Mouse (Mus musculus) liver, postnatal 0 days (tissue): ENCODE measurements around the gene Cdca3. TPM values are rescaled to one million over a fixed set of nuclear protein-coding genes. Genes with fewer than 3 reads are reported as not detected.

Source experiments
- ATAC-seq: fragments of 200-750 bp; cut with Nextera tagmentation; 2 replicates; pipeline ENCODE4 v1.8.0; 2017; ENCODE audit warnings: mild to moderate bottlenecking, moderate library complexity
- DNase-seq: peaks from one replicate; pipeline ENCODE4 v3.0.0-alpha.2; 2016
- H3K27ac ChIP-seq: fragments of 300-500 bp; sonication (generic); 2 replicates; pipeline ENCODE4 v1.5.1; 2014; ENCODE audit warnings: antibody characterized with exemption, moderate library complexity, mild to moderate bottlenecking, low read depth
- H3K27me3 ChIP-seq: fragments of 300-500 bp; sonication (generic); 2 replicates; pipeline ENCODE4 v1.6.1; 2014; ENCODE audit warnings: low read length, control low read depth, mixed read lengths; ENCODE audit not compliant: insufficient read depth
- H3K36me3 ChIP-seq: fragments of 300-500 bp; sonication (generic); replicated peaks from 2 replicates; pipeline ENCODE4 v1.6.1; 2014; ENCODE audit warnings: mild to moderate bottlenecking, control low read depth, low read length, moderate library complexity, mixed read lengths; ENCODE audit not compliant: insufficient read depth
- H3K4me1 ChIP-seq: fragments of 300-500 bp; sonication (generic); 2 replicates; pipeline ENCODE4 v1.6.1; 2014; ENCODE audit warnings: antibody characterized with exemption, mild to moderate bottlenecking, control low read depth; ENCODE audit not compliant: insufficient read depth
- H3K4me2 ChIP-seq: fragments of 300-500 bp; sonication (generic); 2 replicates; pipeline ENCODE4 v1.6.1; 2014; ENCODE audit warnings: low read depth, mild to moderate bottlenecking, low read length, moderate library complexity, mixed read lengths
- H3K4me3 ChIP-seq: fragments of 300-500 bp; sonication (generic); 2 replicates; pipeline ENCODE4 v1.5.1; 2014; ENCODE audit warnings: low read depth, low read length
- H3K9ac ChIP-seq: fragments of 300-500 bp; sonication (generic); replicated peaks from 2 replicates; pipeline ENCODE4 v1.6.1; 2014; ENCODE audit warnings: mild to moderate bottlenecking, moderate library complexity
- H3K9me3 ChIP-seq: fragments of 300-500 bp; sonication (generic); 2 replicates; pipeline ENCODE4 v1.6.1; 2016; ENCODE audit warnings: mild to moderate bottlenecking, control low read depth, low read length, mixed read lengths
- CTCF ChIP-seq: sonication (generic); IDR thresholded peaks from 2 replicates; pipeline ENCODE4 v1.5.1; 2016; ENCODE audit warnings: antibody characterized with exemption, low read depth
- EP300 ChIP-seq: IDR thresholded peaks from 2 replicates; pipeline ENCODE4 v1.6.1; 2016; ENCODE audit warnings: antibody characterized with exemption, low read depth, mild to moderate bottlenecking
- WGBS: fragments of 180-500 bp; shearing (Covaris S2); extraction: QIAGEN DNeasy Blood & Tissue Kit; methylation state at CpG from one replicate; pipeline ENCODE4 v1.1.7; 2014; ENCODE audit not compliant: insufficient replicate concordance; 5-methylcytosine and 5-hydroxymethylcytosine counted together
- polyA plus RNA-seq: library from polyadenylated mRNA; unstranded; fragments of >200 nt; fragmentation: Nextera tagmentation; extraction: Ambion mirVana; gene quantifications from 2 replicates; pipeline ENCODE4 v1.2.1, GENCODE M21; 2015

Cdca3 gene
- polyA plus RNA-seq, 1 experiment from 2014 or later = 98.3 TPM

- Histone ChIP-seq H3K4me3 (no peak overlapping the region), H3K27me3 (peaks cover 36% of the 10 kb centered on the region)
- 71% methylated on average over 6 of the region's 7 CpGs for WGBS
Measured at GRCm38 (mm10) chr6:124866560-124866959, 37.2 kb downstream of the Cdca3 start.

GRCm38 (mm10) chr6:124874348-124874747, 45.0 kb downstream of the Cdca3 start:
- Histone ChIP-seq H3K9me3 (no peaks in the 10 kb centered on the region), H3K4me2 (no peak overlapping the region), H3K36me3 (no peaks in the 10 kb centered on the region), H3K27me3 (no peaks in the 10 kb centered on the region), H3K4me1 (no peaks in the 10 kb centered on the region), H3K4me3 (no peak overlapping the region), H3K9ac (no peak overlapping the region), H3K27ac (no peak overlapping the region)
- TF ChIP-seq CTCF = no peak
- no peak for TF ChIP-seq EP300
- no peak for DNase-seq
- WGBS = 29% methylated on average over 2 of the region's 3 CpGs
- no peak for ATAC-seq

More at GRCm38 (mm10) chr6:124866560-124866959, 37.2 kb downstream of the Cdca3 start:
- H3K27ac ChIP-seq = no peak overlapping the region
- peaks cover 9% of the 10 kb centered on the region for H3K4me1 ChIP-seq
- DNase-seq (no peak), ATAC-seq (no peak)
- no peaks in the 10 kb centered on the region for H3K9me3 ChIP-seq
- no peak for TF ChIP-seq CTCF
- no peak for TF ChIP-seq EP300
- H3K4me2 ChIP-seq = no peak overlapping the region
- no peaks in the 10 kb centered on the region for H3K36me3 ChIP-seq
- H3K9ac ChIP-seq = no peak overlapping the region

- DNase-seq (no peak), ATAC-seq (no peak)
- Histone ChIP-seq H3K4me3 (no peak overlapping the region), H3K9ac (no peak overlapping the region), H3K4me1 (no peaks in the 10 kb centered on the region), H3K36me3 (no peaks in the 10 kb centered on the region), H3K27ac (no peak overlapping the region), H3K4me2 (no peak overlapping the region), H3K9me3 (no peaks in the 10 kb centered on the region), H3K27me3 (no peaks in the 10 kb centered on the region)
- no peak for TF ChIP-seq CTCF
- no peak for TF ChIP-seq EP300
- WGBS = 50% methylated on average over 6 of the region's 6 CpGs
Measured at GRCm38 (mm10) chr6:124879390-124879789, 50.0 kb downstream of the Cdca3 start.

- Histone ChIP-seq H3K36me3 (no peaks in the 10 kb centered on the region), H3K9me3 (no peaks in the 10 kb centered on the region), H3K27ac (no peak overlapping the region), H3K4me3 (no peak overlapping the region), H3K4me1 (no peaks in the 10 kb centered on the region), H3K27me3 (no peaks in the 10 kb centered on the region), H3K4me2 (no peak overlapping the region), H3K9ac (no peak overlapping the region)
- WGBS = 84% methylated on average over 9 of the region's 9 CpGs
- no peak for ATAC-seq
- no peak for DNase-seq
- TF ChIP-seq EP300 = no peak
- no peak for TF ChIP-seq CTCF
Measured at GRCm38 (mm10) chr6:124881821-124882220, 52.5 kb downstream of the Cdca3 start.

Other genes with a start within 250 kb of the Cdca3 start
- gene C1s2, start 193.5 kb upstream of the Cdca3 start, polyA plus RNA-seq = 0.04 TPM in 1 of 2 replicates, not detected in the other
- 68.7 and 72.6 TPM in 2 replicates for gene Lpcat3, start 166.5 kb upstream of the Cdca3 start, polyA plus RNA-seq
- 93.2 and 96.9 TPM in 2 replicates for gene Emg1, start 117.4 kb upstream of the Cdca3 start, polyA plus RNA-seq
- gene Phb2, start 117.2 kb upstream of the Cdca3 start, polyA plus RNA-seq = 308 and 318 TPM in 2 replicates
- 39.2 and 45.1 TPM in 2 replicates for gene Ptpn6, start 90.8 kb upstream of the Cdca3 start, polyA plus RNA-seq
- 148 and 157 TPM in 2 replicates for gene Grcc10, start 88.2 kb upstream of the Cdca3 start, polyA plus RNA-seq
- gene Gm45234, start 73.5 kb upstream of the Cdca3 start, polyA plus RNA-seq = not detected in 2 replicates
- 1.8 and 1.9 TPM in 2 replicates for gene Atn1, start 73.0 kb upstream of the Cdca3 start, polyA plus RNA-seq
- 0.20 and 0.27 TPM in 2 replicates for gene Eno2, start 59.9 kb upstream of the Cdca3 start, polyA plus RNA-seq
- gene Lrrc23, start 49.8 kb upstream of the Cdca3 start, polyA plus RNA-seq = 0.16 TPM in 1 of 2 replicates, not detected in the other
- 11.4 and 14.3 TPM in 2 replicates for gene Spsb2, start 20.9 kb upstream of the Cdca3 start, polyA plus RNA-seq
- 332 and 346 TPM in 2 replicates for gene Tpi1, start 15.3 kb upstream of the Cdca3 start, polyA plus RNA-seq
- 32.2 and 36.6 TPM in 2 replicates for gene Usp5, start 63 bp upstream of the Cdca3 start, polyA plus RNA-seq
- gene Gnb3, start 10.7 kb downstream of the Cdca3 start, polyA plus RNA-seq = 0.19 TPM in 1 of 2 replicates, not detected in the other
- gene P3h3, start 28.2 kb downstream of the Cdca3 start, polyA plus RNA-seq = 0.80 and 0.88 TPM in 2 replicates
- gene Gpr162, start 34.4 kb downstream of the Cdca3 start, polyA plus RNA-seq = 0.04 and 0.08 TPM in 2 replicates
- 0.14 and 0.24 TPM in 2 replicates for gene Cd4, start 58.7 kb downstream of the Cdca3 start, polyA plus RNA-seq
- 0.33 and 0.40 TPM in 2 replicates for gene Lag3, start 82.2 kb downstream of the Cdca3 start, polyA plus RNA-seq
- gene Ptms, start 90.6 kb downstream of the Cdca3 start, polyA plus RNA-seq = 116 and 145 TPM in 2 replicates
- 119 and 136 TPM in 2 replicates for gene Mlf2, start 101.8 kb downstream of the Cdca3 start, polyA plus RNA-seq
- gene Cops7a, start 136.0 kb downstream of the Cdca3 start, polyA plus RNA-seq = 61.0 TPM in 2 replicates
- gene Pianp, start 167.1 kb downstream of the Cdca3 start, polyA plus RNA-seq = 0.07 and 0.15 TPM in 2 replicates
- gene Zfp384, start 179.6 kb downstream of the Cdca3 start, polyA plus RNA-seq = 3.3 and 3.5 TPM in 2 replicates
- gene Ing4, start 210.2 kb downstream of the Cdca3 start, polyA plus RNA-seq = 23.8 and 24.3 TPM in 2 replicates
- 1.3 and 2.0 TPM in 2 replicates for gene Acrbp, start 220.1 kb downstream of the Cdca3 start, polyA plus RNA-seq
- gene Lpar5, start 238.4 kb downstream of the Cdca3 start, polyA plus RNA-seq = 0.57 and 0.85 TPM in 2 replicates